Mouse (Mus musculus): ENCODE results near the gene Dnm2.
"Not testable (repeated sequence)": the region's sequence is repeated elsewhere in the genome, so short reads cannot be mapped to it uniquely, and the experiment has no call there.

DNA sequence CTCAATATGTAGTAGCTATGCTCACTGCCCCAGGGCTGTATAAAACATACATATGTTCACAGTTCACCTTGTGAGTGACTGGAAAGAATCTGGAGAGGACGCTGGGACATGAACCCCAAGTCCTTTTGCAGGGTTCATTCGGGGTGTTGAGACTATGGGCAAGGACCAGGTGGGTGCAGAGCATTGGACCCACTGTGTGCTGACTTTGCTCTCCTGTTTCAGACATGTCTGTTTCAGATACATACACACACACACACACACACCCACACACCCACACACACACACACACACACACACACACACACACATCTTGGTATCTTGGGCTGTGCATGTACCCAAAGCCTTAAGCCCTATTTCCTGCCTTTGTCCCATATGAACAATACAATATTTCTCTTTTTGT is 117.3 kb downstream of the Dnm2 start:
- TF ChIP-seq POLR2A (IDR thresholded peaks at IDR 0.05; ENCODE audit: borderline replicate concordance, low read depth, low read length); CTCF (IDR thresholded peaks at IDR 0.05; ENCODE audit: low read depth, low read length): not testable (repeated sequence)
